ENCODE assay signal across 1 mouse cellular context in genomic region chr2:24926965-24927358, GRCm38 (mm10).
TF ChIP-seq lines count a peak whose summit lies in the region.

No protein-coding gene starts in this region.

TF ChIP-seq in MEL, 35 proteins besides CTCF, POLR2A, EP300 and RAD21 (continued from another document):
- TF ChIP-seq ELF1 (IDR thresholded peaks at IDR 0.05; ENCODE audit: low read depth, low read length) (peak; percentile 32; the same call in 1 of the 2 replicates), TAL1 (IDR thresholded peaks at IDR 0.05; ENCODE audit: low read length) (peak; percentile 49), MYB (IDR thresholded peaks at IDR 0.05; ENCODE audit: low read depth, low read length) (no peak), TCF12 (IDR thresholded peaks at IDR 0.05; ENCODE audit: low read depth, low read length) (0 out of 2 replicates have a peak, but pooled peaks have one; percentile 19), GATA1 (IDR thresholded peaks at IDR 0.05; ENCODE audit: low read depth, low read length) (0 out of 2 replicates have a peak, but pooled peaks have one; percentile 28), BHLHE40 (IDR thresholded peaks at IDR 0.05; ENCODE audit: borderline replicate concordance, low read depth, low read length) (no peak), KAT2A (conservative IDR thresholded peaks at IDR 0.05; ENCODE audit: low read depth, low read length) (no peak)
